Mouse (Mus musculus): ENCODE results near the gene Tfg. TPM values are rescaled to one million over a fixed set of nuclear protein-coding genes. Genes with fewer than 3 reads are reported as not detected.

The Tfg gene
- polyA plus RNA-seq (2016; fragmentation: Nextera tagmentation; extraction: Ambion mirVana) = 180 and 184 TPM in 2 replicates

DNA sequence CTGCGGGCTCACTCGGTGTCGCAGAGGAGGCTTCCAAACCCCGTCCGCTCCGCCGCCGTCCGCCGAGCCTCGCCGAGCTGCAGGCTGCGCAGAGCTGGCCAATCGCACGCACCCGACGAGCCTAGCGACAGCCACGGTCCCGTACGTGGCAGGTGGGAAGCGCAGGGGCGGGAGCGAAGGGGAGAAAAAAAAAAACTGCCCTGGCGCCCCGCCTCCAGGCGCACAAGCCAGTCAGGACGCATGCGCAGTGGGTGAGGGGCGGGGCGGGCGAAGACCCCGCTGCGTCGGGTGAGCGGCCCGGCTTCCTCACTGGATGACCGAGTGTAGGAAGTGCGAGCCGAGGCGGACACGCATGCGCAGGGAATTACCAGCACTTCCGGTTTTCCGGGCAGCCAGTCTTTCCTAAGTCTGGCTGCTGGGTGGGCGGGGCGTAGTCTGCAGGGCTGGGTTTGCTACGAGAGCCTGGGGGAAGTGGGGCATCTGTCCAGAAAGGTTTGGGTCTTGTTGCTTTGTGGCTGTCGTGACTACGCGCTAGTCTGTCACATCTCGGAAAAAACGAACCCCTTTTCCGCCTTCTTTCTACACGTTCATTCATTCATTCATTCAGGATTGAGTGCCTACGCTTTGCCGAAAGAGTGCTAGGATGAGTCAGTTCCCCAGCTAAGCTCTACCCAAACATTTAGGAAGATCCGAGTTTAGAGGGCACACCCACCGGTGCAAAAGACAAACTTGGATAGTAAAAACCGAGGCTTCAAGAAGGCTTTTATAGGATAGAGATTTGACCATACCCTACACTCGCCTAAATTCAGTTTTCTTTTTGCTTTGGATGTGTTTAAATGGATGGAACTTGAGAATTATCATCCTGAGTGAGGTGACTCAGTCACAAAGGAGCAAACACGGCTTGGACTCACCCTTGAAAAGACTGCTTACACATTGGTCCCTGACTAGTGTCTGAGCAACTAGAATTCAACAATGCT lies at the start of gene Tfg:
Gene Tfg, minus strand, starts transcription at position 227 of the 977 bp plus-strand sequence.
- under 1% methylated on average over 62 of the region's 62 CpGs for WGBS
- Histone ChIP-seq H3K27ac (peak within 1 kb of the TSS; percentile 99), H3K27me3 (ENCODE audit: poor library complexity, severe bottlenecking) (no peaks in the 10 kb centered on the region), H3K9me3 (no peaks in the 10 kb centered on the region), H3K36me3 (replicated peaks) (peaks cover 7% of the 10 kb centered on the region), H3K4me3 (peak within 1 kb of the TSS; percentile 84), H3K4me1 (peaks cover 12% of the 10 kb centered on the region)
- DNase-seq (ENCODE audit: extremely low spot score, low spot score) = peak; percentile 100

DNA sequence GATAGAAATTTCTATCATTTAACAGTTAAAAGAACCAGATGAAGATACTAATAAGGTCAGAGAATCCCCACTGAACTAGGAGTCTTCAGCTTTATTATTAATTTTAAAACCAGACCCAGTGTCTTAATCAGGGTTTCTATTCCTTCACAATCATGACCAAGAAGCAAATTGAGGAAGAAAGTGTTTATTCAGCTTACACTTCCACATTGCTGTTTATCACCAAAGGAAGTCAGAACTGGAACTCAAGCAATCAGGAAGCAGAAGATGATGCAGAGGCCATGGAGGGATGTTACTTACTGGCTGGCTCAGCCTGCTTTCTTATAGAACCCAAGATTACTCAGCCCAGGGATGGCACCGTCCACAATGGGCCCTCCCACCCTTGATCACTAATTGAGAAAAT lies 11.8 kb upstream of the Tfg start:
- no peak for DNase-seq (ENCODE audit: extremely low spot score, low spot score)
- no peaks in the 10 kb centered on the region for H3K4me1 ChIP-seq
- no peaks in the 10 kb centered on the region for H3K36me3 ChIP-seq (replicated peaks)

DNA sequence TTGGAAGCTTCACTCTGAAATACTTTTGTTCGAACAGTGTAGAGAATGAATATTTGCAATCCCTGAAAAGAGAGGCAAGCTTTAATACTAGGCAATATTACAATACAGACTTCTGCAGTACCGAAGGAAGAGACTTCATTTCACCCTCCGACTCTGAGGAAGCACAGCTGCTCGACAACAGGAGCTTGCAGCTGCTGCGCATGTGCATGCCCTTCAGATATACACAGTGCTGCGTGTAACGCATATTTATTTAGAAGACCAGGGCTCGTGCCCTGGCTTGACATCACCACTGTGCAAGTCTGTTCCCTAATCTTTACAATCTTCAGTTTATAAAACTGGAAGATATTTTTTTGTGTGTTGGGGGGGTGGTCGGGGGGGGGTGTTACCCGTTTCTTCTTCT lies 7.7 kb upstream of the Tfg start:
- DNase-seq (ENCODE audit: extremely low spot score, low spot score) = no peak
- Histone ChIP-seq H3K9me3 (no peaks in the 10 kb centered on the region), H3K4me1 (no peaks in the 10 kb centered on the region), H3K4me3 (no peak overlapping the region), H3K27ac (no peak overlapping the region), H3K27me3 (ENCODE audit: poor library complexity, severe bottlenecking) (no peaks in the 10 kb centered on the region), H3K36me3 (replicated peaks) (no peaks in the 10 kb centered on the region)
- WGBS = 88% methylated on average over 10 of the region's 10 CpGs

More for the DNA sequence above, 11.8 kb upstream of the Tfg start:
- no peaks in the 10 kb centered on the region for H3K27me3 ChIP-seq (ENCODE audit: poor library complexity, severe bottlenecking)
- H3K4me3 ChIP-seq = no peak overlapping the region
- H3K9me3 ChIP-seq = no peaks in the 10 kb centered on the region
- no peak overlapping the region for H3K27ac ChIP-seq
- 42% methylated on average over 1 of the region's 1 CpGs for WGBS

DNA sequence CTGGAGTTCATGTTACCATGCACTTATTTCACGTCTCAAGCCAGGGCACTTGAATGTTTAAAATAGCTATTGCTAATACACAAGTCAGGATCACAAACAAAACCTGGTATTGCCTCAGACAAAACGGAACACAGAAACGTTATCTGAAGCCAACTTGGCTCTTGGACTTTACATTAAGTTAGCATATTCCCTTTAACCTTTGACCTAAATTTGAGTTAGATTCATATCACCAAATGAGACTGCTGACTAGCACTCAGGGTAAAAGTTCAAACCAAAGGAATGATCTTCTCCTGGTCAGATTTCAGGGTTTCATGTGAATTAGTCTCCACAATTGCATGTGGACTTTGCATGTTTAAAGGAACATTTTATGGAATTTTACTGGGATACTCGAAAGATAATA lies 5.1 kb upstream of the Tfg start:
- no peaks in the 10 kb centered on the region for H3K27me3 ChIP-seq (ENCODE audit: poor library complexity, severe bottlenecking)
- no peak overlapping the region for H3K4me3 ChIP-seq
- no peak overlapping the region for H3K27ac ChIP-seq
- H3K4me1 ChIP-seq = no peaks in the 10 kb centered on the region
- H3K36me3 ChIP-seq (replicated peaks) = no peaks in the 10 kb centered on the region
- DNase-seq (ENCODE audit: extremely low spot score, low spot score) = no peak
- H3K9me3 ChIP-seq = no peaks in the 10 kb centered on the region
- 75% methylated on average over 4 of the region's 4 CpGs for WGBS

DNA sequence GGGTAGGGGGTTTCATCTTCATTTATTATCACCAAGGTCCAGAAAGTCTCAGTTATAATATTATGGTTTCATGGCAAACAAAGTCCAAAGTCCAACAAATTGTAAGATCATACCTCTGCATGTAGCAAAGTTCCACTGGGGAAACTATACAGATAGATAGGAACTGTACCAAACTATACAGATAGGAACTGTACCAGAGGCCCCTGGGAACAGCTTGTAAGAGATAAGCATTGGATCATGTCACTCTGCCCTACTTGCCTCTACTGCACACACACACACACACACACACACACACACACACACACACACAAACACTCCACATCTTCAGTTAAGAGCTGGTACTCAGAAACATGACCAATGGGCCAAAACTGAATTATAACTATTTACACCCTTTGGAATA lies 1.8 kb upstream of the Tfg start:
- DNase-seq (ENCODE audit: extremely low spot score, low spot score) = no peak
- no peaks in the 10 kb centered on the region for H3K9me3 ChIP-seq
- no peaks in the 10 kb centered on the region for H3K36me3 ChIP-seq (replicated peaks)
- no peak overlapping the region for H3K4me3 ChIP-seq
- no peak overlapping the region for H3K27ac ChIP-seq
- H3K4me1 ChIP-seq = peaks cover 12% of the 10 kb centered on the region
- no peaks in the 10 kb centered on the region for H3K27me3 ChIP-seq (ENCODE audit: poor library complexity, severe bottlenecking)

DNA sequence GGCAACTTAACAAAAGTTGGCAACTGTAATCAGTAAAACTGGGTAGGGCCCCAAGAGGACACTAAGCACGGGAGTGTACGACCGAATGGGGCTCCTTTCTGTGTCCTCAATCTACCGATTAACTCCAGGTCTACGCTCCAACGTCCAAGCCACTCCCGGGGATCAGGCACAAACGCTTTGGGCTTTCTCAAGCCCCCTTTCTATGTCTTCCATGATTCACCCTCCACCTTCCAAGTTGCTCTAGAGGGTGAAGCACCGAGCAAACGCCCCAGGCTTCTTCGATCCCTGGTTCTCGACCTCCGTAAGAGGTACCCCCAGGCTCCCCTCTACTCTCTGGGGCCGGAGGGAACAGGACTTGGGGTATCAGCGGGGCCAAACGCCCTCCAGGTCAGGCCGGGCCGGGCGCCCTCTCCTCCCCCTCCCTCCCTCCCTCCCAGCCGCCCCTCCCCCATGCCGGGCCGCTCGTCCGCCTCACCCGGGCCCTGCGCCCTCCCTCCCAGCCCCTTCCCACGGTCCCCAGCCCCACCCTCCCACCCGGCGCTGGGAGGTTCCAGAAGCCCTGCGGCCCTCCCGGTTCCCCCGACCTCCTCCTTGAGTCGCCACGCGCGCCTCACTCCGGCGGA lies 582 bp downstream of the Tfg start:
- Histone ChIP-seq H3K9me3 (no peaks in the 10 kb centered on the region), H3K27me3 (ENCODE audit: poor library complexity, severe bottlenecking) (no peaks in the 10 kb centered on the region), H3K27ac (peak overlapping the region; percentile 99), H3K36me3 (replicated peaks) (peaks cover 16% of the 10 kb centered on the region), H3K4me1 (peaks cover 12% of the 10 kb centered on the region), H3K4me3 (peak overlapping the region; percentile 84)
- WGBS = 1% methylated on average over 26 of the region's 38 CpGs
- no peak for DNase-seq (ENCODE audit: extremely low spot score, low spot score)

DNA sequence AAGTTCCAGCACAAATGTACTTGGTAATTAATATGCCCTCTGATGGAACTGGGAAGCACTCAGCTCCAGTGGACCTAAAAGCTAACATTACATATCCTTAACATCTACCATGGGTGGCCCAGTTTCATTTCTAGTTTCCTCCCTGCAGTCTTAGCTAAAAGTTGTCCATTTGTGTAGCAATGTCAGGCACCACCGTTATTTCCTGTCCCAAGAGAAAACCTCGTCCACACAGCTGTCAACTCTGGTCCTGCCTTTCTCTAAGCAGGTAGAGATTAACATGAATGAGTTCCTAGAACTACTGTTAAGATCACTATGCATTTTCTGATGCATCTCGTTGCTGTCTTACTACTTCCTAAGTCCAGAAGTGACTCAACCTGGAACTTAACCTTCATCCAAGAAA lies 1.6 kb downstream of the Tfg start:
- WGBS = 84% methylated on average over 3 of the region's 3 CpGs
- Histone ChIP-seq H3K36me3 (replicated peaks) (peaks cover 26% of the 10 kb centered on the region), H3K27ac (0 out of 2 replicates have a peak overlapping the region, but pooled peaks have one; percentile 99), H3K27me3 (ENCODE audit: poor library complexity, severe bottlenecking) (no peaks in the 10 kb centered on the region), H3K9me3 (no peaks in the 10 kb centered on the region), H3K4me1 (peaks cover 12% of the 10 kb centered on the region), H3K4me3 (peak overlapping the region; percentile 84)
- no peak for DNase-seq (ENCODE audit: extremely low spot score, low spot score)

DNA sequence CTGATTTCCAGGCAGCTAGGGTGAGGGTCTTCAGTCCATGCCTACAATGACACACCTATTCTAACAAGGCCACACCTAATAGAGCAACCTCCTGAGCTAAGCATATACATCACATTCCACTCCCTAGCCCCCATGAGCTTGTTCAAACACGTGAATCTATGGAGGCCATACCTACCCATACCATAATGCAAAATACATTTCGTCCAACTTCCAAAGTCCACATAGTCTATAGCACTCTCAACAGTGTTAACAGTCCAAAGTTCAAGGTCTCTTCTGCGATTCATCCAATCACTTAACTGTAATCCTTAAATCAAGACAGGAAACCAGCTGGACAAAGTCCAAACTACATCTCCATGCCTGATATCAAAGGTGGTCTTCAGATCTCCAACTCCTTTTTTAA lies 7.2 kb downstream of the Tfg start:
- Histone ChIP-seq H3K4me1 (no peaks in the 10 kb centered on the region), H3K9me3 (no peaks in the 10 kb centered on the region), H3K27me3 (ENCODE audit: poor library complexity, severe bottlenecking) (no peaks in the 10 kb centered on the region), H3K36me3 (replicated peaks) (peaks cover 79% of the 10 kb centered on the region), H3K4me3 (no peak overlapping the region), H3K27ac (no peak overlapping the region)
- WGBS = 98% methylated on average over 3 of the region's 3 CpGs
- DNase-seq (ENCODE audit: extremely low spot score, low spot score) = no peak

DNA sequence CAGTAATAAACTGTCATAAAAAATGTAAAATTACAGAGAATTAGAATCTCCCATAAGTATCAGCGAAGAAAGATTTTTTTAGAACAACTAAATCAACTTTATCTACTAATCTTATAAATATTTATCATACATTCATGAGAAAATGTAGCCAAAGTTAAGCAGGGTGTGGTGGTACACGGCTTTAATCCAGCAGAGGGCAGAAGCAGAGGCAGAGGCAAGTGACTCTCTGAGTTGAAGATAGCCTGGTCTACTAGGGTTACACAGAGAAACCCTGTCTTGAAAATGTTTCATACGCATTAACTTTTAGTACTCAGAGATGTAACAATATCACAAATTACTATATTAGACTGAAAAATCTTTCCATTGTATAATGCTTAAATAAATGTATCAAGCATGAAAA lies 11.5 kb downstream of the Tfg start:
- Histone ChIP-seq H3K27me3 (ENCODE audit: poor library complexity, severe bottlenecking) (no peaks in the 10 kb centered on the region), H3K9me3 (no peaks in the 10 kb centered on the region), H3K4me1 (no peaks in the 10 kb centered on the region), H3K36me3 (replicated peaks) (peaks cover 90% of the 10 kb centered on the region), H3K4me3 (no peak overlapping the region), H3K27ac (no peak overlapping the region)
- WGBS = 89% methylated on average over 3 of the region's 3 CpGs
- no peak for DNase-seq (ENCODE audit: extremely low spot score, low spot score)

DNA sequence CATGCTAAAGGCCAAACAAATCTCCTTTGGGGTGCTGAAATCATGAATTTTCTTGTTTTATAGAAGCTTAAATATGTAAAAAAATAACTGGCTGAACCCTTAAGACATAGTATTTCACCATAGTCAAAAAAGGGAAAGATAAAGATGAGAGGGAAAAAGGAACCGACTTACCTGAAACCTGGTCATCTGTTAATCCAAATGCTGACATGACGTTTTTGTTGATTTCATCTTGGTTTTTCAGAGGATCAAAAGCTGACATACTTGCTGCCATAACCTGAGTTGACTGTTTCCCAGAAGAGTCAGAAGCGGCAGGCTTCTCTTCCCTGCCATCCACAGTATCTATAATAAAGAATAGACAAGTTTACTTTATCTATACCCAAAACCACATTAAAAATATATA lies 16.4 kb downstream of the Tfg start:
- Histone ChIP-seq H3K27ac (no peak overlapping the region), H3K36me3 (replicated peaks) (peaks cover 87% of the 10 kb centered on the region), H3K4me1 (no peaks in the 10 kb centered on the region), H3K9me3 (no peaks in the 10 kb centered on the region), H3K4me3 (no peak overlapping the region), H3K27me3 (ENCODE audit: poor library complexity, severe bottlenecking) (no peaks in the 10 kb centered on the region)
- WGBS = 87% methylated on average over 3 of the region's 3 CpGs
- no peak for DNase-seq (ENCODE audit: extremely low spot score, low spot score)

DNA sequence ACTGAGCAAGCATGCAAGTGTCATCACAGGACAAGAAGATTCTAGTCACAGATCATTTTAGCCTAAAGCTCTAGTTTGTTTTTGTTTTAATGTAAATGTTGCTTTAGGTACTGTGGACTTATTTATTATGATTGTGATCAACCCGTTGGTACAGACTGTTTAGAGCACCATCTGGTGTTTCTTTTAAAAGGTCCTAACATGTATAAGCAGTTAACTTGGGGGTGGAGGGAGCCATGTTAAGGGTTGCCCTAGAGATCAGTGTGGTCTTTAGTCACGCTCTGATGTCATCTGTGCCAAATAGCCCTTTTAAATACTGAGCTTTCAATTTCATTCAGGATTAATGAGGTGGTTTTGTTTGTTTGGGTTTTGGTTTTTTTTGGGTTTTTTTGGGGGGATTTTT lies 20.8 kb downstream of the Tfg start:
- Histone ChIP-seq H3K27me3 (ENCODE audit: poor library complexity, severe bottlenecking) (no peaks in the 10 kb centered on the region), H3K36me3 (replicated peaks) (peaks cover 93% of the 10 kb centered on the region), H3K9me3 (no peaks in the 10 kb centered on the region), H3K27ac (no peak overlapping the region), H3K4me3 (no peak overlapping the region), H3K4me1 (no peaks in the 10 kb centered on the region)
- WGBS = 88% methylated on average over 2 of the region's 2 CpGs
- no peak for DNase-seq (ENCODE audit: extremely low spot score, low spot score)

DNA sequence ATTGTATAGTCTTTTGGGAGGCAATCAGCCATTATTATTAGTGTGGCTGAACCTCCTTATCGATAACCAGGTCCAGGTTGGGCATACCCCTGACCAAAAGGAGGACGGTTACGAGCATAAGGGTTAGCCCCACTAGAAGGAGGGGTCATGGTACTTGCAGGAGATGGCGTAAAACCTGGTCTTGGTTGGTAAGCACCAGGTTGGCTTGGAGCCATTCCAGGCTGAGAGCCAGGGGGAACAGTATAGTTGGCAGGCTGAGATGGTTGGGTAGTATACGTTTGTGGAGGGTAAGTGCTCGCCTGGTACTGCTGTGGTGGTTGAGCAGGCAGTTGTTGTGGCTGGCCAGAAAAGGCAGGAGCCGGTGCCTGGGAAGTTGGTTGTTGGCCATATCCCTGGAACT lies 26.5 kb downstream of the Tfg start:
- Histone ChIP-seq H3K4me3 (no peak overlapping the region), H3K27ac (no peak overlapping the region), H3K36me3 (replicated peaks) (peaks cover 93% of the 10 kb centered on the region), H3K27me3 (ENCODE audit: poor library complexity, severe bottlenecking) (no peaks in the 10 kb centered on the region), H3K9me3 (no peaks in the 10 kb centered on the region), H3K4me1 (no peaks in the 10 kb centered on the region)
- DNase-seq (ENCODE audit: extremely low spot score, low spot score) = no peak
- 95% methylated on average over 7 of the region's 7 CpGs for WGBS

DNA sequence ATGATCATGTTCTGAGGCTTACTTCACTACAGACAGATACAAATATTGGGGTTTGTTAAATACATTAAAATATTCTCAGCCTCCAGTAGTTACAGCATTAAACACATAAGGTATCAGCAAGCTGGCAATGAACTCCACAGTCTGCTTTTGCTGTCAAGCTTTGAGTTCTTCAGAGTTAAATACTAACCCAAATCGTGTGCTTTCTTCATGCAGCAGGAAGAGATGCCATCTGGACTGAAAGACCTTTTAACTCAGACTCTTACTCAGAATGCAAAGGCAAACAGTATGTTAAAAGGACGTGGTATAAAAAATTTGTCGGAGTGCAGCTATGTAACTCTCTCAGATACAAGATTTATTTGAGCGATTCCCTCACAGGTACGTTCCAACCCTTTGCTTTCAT lies 30.5 kb downstream of the Tfg start:
- Histone ChIP-seq H3K9me3 (no peaks in the 10 kb centered on the region), H3K27me3 (ENCODE audit: poor library complexity, severe bottlenecking) (no peaks in the 10 kb centered on the region), H3K27ac (no peak overlapping the region), H3K36me3 (replicated peaks) (peaks cover 74% of the 10 kb centered on the region), H3K4me3 (no peak overlapping the region), H3K4me1 (no peaks in the 10 kb centered on the region)
- DNase-seq (ENCODE audit: extremely low spot score, low spot score) = no peak
- 96% methylated on average over 5 of the region's 5 CpGs for WGBS
